Mouse (Mus musculus) frontal cortex, postnatal 10 days (tissue): ENCODE data around the gene Wnt2b.

Experiments used
- DNase-seq, 2 experiments: peaks; one replicate each; pipeline ENCODE4 v3.0.0; 2022; ENCODE audit warnings: low spot score in 2 of 2, mixed read lengths in 1 of 2

Gene Wnt2b

GRCm38 (mm10) chr3:104961066-104962059 is at the start of gene Wnt2b:
Wnt2b (minus strand) TSS chr3:104961921.
- peak in 1 of 2 experiments; percentile 11 for DNase-seq

GRCm38 (mm10) chr3:105010681-105011339 is 49.1 kb upstream of the Wnt2b start:
- no peak for DNase-seq

- no peak for DNase-seq
Measured at GRCm38 (mm10) chr3:105008070-105008469, 46.3 kb upstream of the Wnt2b start.

GRCm38 (mm10) chr3:105006101-105006500 is 44.4 kb upstream of the Wnt2b start:
- DNase-seq = no peak

- DNase-seq = no peak
Measured at GRCm38 (mm10) chr3:105005561-105006065, 43.9 kb upstream of the Wnt2b start.

- no peak for DNase-seq
Measured at GRCm38 (mm10) chr3:105005011-105005410, 43.3 kb upstream of the Wnt2b start.

- DNase-seq = no peak
Measured at GRCm38 (mm10) chr3:105003960-105004463, 42.3 kb upstream of the Wnt2b start.

GRCm38 (mm10) chr3:105001374-105001773 is 39.7 kb upstream of the Wnt2b start:
- DNase-seq = no peak

- DNase-seq = no peak
Measured at GRCm38 (mm10) chr3:105000561-105000960, 38.8 kb upstream of the Wnt2b start.

GRCm38 (mm10) chr3:104997563-104997962 is 35.8 kb upstream of the Wnt2b start:
- no peak for DNase-seq

GRCm38 (mm10) chr3:104995707-104996106 is 34.0 kb upstream of the Wnt2b start:
- no peak for DNase-seq

GRCm38 (mm10) chr3:104994415-104994841 is 32.7 kb upstream of the Wnt2b start:
- no peak for DNase-seq

- peak; percentile 28 to 57 for DNase-seq
Measured at GRCm38 (mm10) chr3:104993800-104994199, 32.1 kb upstream of the Wnt2b start.

- DNase-seq = peak; percentile 79 to 87
Measured at GRCm38 (mm10) chr3:104992709-104993388, 31.1 kb upstream of the Wnt2b start.

GRCm38 (mm10) chr3:104991703-104992102 is 30.0 kb upstream of the Wnt2b start:
- DNase-seq = no peak

GRCm38 (mm10) chr3:104987884-104988283 is 26.2 kb upstream of the Wnt2b start:
- no peak for DNase-seq

- DNase-seq = no peak
Measured at GRCm38 (mm10) chr3:104979735-104980134, 18.0 kb upstream of the Wnt2b start.

- DNase-seq = peak; percentile 70 to 81
Measured at GRCm38 (mm10) chr3:104967548-104968300, 6.0 kb upstream of the Wnt2b start.

- DNase-seq = no peak
Measured at GRCm38 (mm10) chr3:104965991-104966554, 4.4 kb upstream of the Wnt2b start.

- no peak for DNase-seq
Measured at GRCm38 (mm10) chr3:104965070-104965855, 3.5 kb upstream of the Wnt2b start.
